Mouse (Mus musculus): Measurements from ENCODE around the gene D930007J09Rik. TPM values are rescaled to one million over a fixed set of nuclear protein-coding genes. Genes with fewer than 3 reads are reported as not detected.

Gene D930007J09Rik
- total and polyA plus RNA-seq, 3 experiments, result 10.4 TPM; not detected in 2

DNA sequence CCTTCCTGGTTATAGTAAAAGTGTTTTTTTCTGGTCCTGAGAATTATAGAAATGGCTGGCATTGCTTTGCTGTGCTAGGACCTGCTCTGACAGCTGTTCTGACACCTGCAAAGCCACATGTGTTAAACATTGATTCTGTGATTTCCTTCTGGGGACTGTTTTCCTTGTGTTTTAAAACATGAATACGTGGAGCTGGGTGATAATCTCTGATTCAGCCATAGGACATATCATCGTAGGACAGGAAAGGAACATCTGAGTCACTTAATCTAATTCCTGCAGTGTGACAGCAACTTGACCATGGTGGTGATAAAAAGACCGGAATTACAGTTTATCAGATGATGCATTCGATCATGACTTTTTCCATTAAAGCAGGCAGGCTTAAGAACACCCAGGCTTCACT lies 26.2 kb upstream of the D930007J09Rik start:
- peaks cover 3 to 43% of the 10 kb centered on the region in 2 experiments; a peak in 3 of 4 replicates for H3K4me1 ChIP-seq (ENCODE audit: control insufficient read depth in 1 of 2, insufficient read depth in 2 of 2, low read length in 2 of 2)
- H3K79me2 ChIP-seq (ENCODE audit: control insufficient read depth, insufficient read depth, low read length, poor library complexity), result no peaks in the 10 kb centered on the region
- DNase-seq (ENCODE audit: low read depth, low spot score), result peak; percentile 74
- no peak overlapping the region for H3K4me3 ChIP-seq (ENCODE audit: control insufficient read depth in 1 of 2, insufficient read depth in 1 of 2, low read depth in 2 of 2, low read length in 2 of 2)
- TF ChIP-seq MYC (IDR thresholded peaks at IDR 0.05; ENCODE audit: low read depth, low read length), result peak; percentile 47; the same call in 1 of the 2 replicates
- TF ChIP-seq GABPA (IDR thresholded peaks at IDR 0.05; ENCODE audit: low read depth, low read length), result no peak
- TF ChIP-seq GATA1 (IDR thresholded peaks at IDR 0.05; ENCODE audit: low read depth, low read length), result peak; percentile 95
- 0 out of 2 replicates have a peak, but pooled peaks have one; percentile 38 for TF ChIP-seq MAX (IDR thresholded peaks at IDR 0.05; ENCODE audit: low read length)
- no peak for TF ChIP-seq NELFE (IDR thresholded peaks at IDR 0.05; ENCODE audit: low read depth, low read length)
- TF ChIP-seq TBP (IDR thresholded peaks at IDR 0.05; ENCODE audit: low read depth, low read length), result 0 out of 2 replicates have a peak, but pooled peaks have one; percentile 13
- TF ChIP-seq TCF12 (IDR thresholded peaks at IDR 0.05; ENCODE audit: low read depth, low read length), result peak; percentile 96
- peak; percentile 93 to 94 for TF ChIP-seq EP300 (IDR thresholded peaks at IDR 0.05; ENCODE audit: low read depth in 1 of 2, low read length in 2 of 2)
- TF ChIP-seq UBTF (IDR thresholded peaks at IDR 0.05; ENCODE audit: borderline replicate concordance, insufficient read depth, low read depth, low read length), result no peak
- TF ChIP-seq ETS1 (IDR thresholded peaks at IDR 0.05; ENCODE audit: low read depth, low read length), result peak; percentile 79
- TF ChIP-seq SIN3A (IDR thresholded peaks at IDR 0.05; ENCODE audit: low read length), result peak; percentile 58
- TF ChIP-seq TAL1 (IDR thresholded peaks at IDR 0.05; ENCODE audit: low read length), result peak; percentile 73
- TF ChIP-seq MXI1 (IDR thresholded peaks at IDR 0.05; ENCODE audit: low read depth, low read length), result peak; percentile 69; the same call in 1 of the 2 replicates
- TF ChIP-seq RCOR1 (IDR thresholded peaks at IDR 0.05; ENCODE audit: low read depth, low read length), result peak; percentile 89
- H3K27ac ChIP-seq (ENCODE audit: control insufficient read depth, low read depth, low read length), result no peak overlapping the region
- no peaks in the 10 kb centered on the region for H3K27me3 ChIP-seq (ENCODE audit: control insufficient read depth in 1 of 2, insufficient read depth in 2 of 2, low read length in 2 of 2)
- no peaks in the 10 kb centered on the region for H3K9me3 ChIP-seq (replicated peaks; ENCODE audit: insufficient read depth, low read length)
- H3K9ac ChIP-seq (ENCODE audit: control insufficient read depth, low read depth, low read length, poor library complexity, severe bottlenecking), result no peak overlapping the region
- peaks cover 0 to 40% of the 10 kb centered on the region in 2 experiments; a peak in 2 of 4 replicates for H3K36me3 ChIP-seq (ENCODE audit: control insufficient read depth in 1 of 2, insufficient read depth in 2 of 2, low read length in 2 of 2)

DNA sequence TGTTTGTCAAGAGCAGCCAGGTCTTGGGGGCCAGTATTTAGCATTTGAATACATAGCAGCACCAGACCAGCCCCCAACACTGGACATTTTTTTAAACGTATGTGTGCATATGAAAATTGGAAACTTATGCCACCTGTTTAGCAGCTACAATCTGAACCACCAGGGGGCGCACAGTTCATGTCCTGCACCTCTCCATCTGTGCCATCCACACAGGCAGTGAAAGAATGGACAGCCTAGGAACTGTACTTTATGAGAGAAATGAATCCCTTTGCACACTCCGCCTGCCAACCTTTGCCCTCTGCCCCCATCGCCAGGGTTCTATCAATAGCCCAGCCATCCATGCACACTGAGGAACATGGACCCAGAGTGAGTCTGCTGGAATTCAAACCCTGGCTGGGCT lies 25.3 kb upstream of the D930007J09Rik start:
- DNase-seq (ENCODE audit: low read depth, low spot score), result peak; percentile 73
- H3K9me3 ChIP-seq (replicated peaks; ENCODE audit: insufficient read depth, low read length), result no peaks in the 10 kb centered on the region
- peaks cover 3 to 43% of the 10 kb centered on the region in 2 experiments; a peak in 3 of 4 replicates for H3K4me1 ChIP-seq (ENCODE audit: control insufficient read depth in 1 of 2, insufficient read depth in 2 of 2, low read length in 2 of 2)
- H3K27ac ChIP-seq (ENCODE audit: control insufficient read depth, low read depth, low read length), result no peak overlapping the region
- no peak overlapping the region for H3K9ac ChIP-seq (ENCODE audit: control insufficient read depth, low read depth, low read length, poor library complexity, severe bottlenecking)
- peaks cover 0 to 40% of the 10 kb centered on the region in 2 experiments; a peak in 2 of 4 replicates for H3K36me3 ChIP-seq (ENCODE audit: control insufficient read depth in 1 of 2, insufficient read depth in 2 of 2, low read length in 2 of 2)
- no peaks in the 10 kb centered on the region for H3K79me2 ChIP-seq (ENCODE audit: control insufficient read depth, insufficient read depth, low read length, poor library complexity)
- H3K27me3 ChIP-seq (ENCODE audit: control insufficient read depth in 1 of 2, insufficient read depth in 2 of 2, low read length in 2 of 2), result no peaks in the 10 kb centered on the region
- TF ChIP-seq ZKSCAN1 (IDR thresholded peaks at IDR 0.05; ENCODE audit: low read depth, low read length) (no peak), TCF12 (IDR thresholded peaks at IDR 0.05; ENCODE audit: low read depth, low read length) (peak; percentile 26; the same call in 1 of the 2 replicates), EP300 (IDR thresholded peaks at IDR 0.05; ENCODE audit: low read depth in 1 of 2, low read length in 2 of 2) (no peak), SMC3 (IDR thresholded peaks at IDR 0.05; ENCODE audit: low read depth, low read length) (peak; percentile 49), POLR2AphosphoS5 (IDR thresholded peaks at IDR 0.05; ENCODE audit: borderline replicate concordance, low read depth, low read length) (no peak), NELFE (IDR thresholded peaks at IDR 0.05; ENCODE audit: low read depth, low read length) (no peak), RAD21 (IDR thresholded peaks at IDR 0.05; ENCODE audit: low read depth, low read length) (peak; percentile 35), HCFC1 (IDR thresholded peaks at IDR 0.05; ENCODE audit: low read depth, low read length) (no peak), CTCF (IDR thresholded peaks at IDR 0.05 in 2 of 3, conservative IDR thresholded peaks at IDR 0.05 in 1 of 3; ENCODE audit: control insufficient read depth in 1 of 3, insufficient read depth in 1 of 3, low read depth in 2 of 3, low read length in 3 of 3, poor library complexity in 1 of 3, severe bottlenecking in 1 of 3) (peak; percentile 75 to 79 (median 78)), POLR2AphosphoS2 (IDR thresholded peaks at IDR 0.05; ENCODE audit: low read length) (no peak), JUND (IDR thresholded peaks at IDR 0.05; ENCODE audit: low read depth, low read length) (no peak), ZC3H11A (IDR thresholded peaks at IDR 0.05; ENCODE audit: low read depth, low read length) (peak; percentile 20; the same call in 1 of the 2 replicates), ETS1 (IDR thresholded peaks at IDR 0.05; ENCODE audit: low read depth, low read length) (no peak), E2F4 (IDR thresholded peaks at IDR 0.05; ENCODE audit: borderline replicate concordance, low read depth, low read length) (no peak), ZNF384 (IDR thresholded peaks at IDR 0.05; ENCODE audit: low read depth, low read length) (peak; percentile 36; the same call in 1 of the 2 replicates)
- H3K4me3 ChIP-seq (ENCODE audit: control insufficient read depth in 1 of 2, insufficient read depth in 1 of 2, low read depth in 2 of 2, low read length in 2 of 2), result no peak overlapping the region
